Mouse (Mus musculus) embryonic facial prominence, embryonic 14.5 days (tissue): ENCODE data around the gene Sstr4. TPM values are rescaled to one million over a fixed set of nuclear protein-coding genes. Genes with fewer than 3 reads are reported as not detected.

Experiments
- ATAC-seq: fragments of 200-750 bp; cut with Nextera tagmentation; 2 replicates; pipeline ENCODE4 v1.8.0; 2017; ENCODE audit warnings: low read depth, moderate number of reproducible peaks, moderate TSS enrichment
- DNase-seq: peaks from one replicate; pipeline ENCODE4 v3.0.0-alpha.2; 2015; ENCODE audit warnings: low spot score
- H3K27ac ChIP-seq: fragments of 300-500 bp; sonication (generic); replicated peaks from 2 replicates; pipeline ENCODE4 v1.5.1; 2014; ENCODE audit warnings: low read depth, mild to moderate bottlenecking, low read length, moderate library complexity
- H3K27me3 ChIP-seq: fragments of 300-500 bp; sonication (generic); replicated peaks from 2 replicates; pipeline ENCODE4 v1.6.1; 2014; ENCODE audit warnings: low read length; ENCODE audit not compliant: control insufficient read depth, insufficient read depth
- H3K36me3 ChIP-seq: fragments of 300-500 bp; sonication (generic); 2 replicates; pipeline ENCODE4 v1.6.1; 2014; ENCODE audit warnings: low read length, mixed read lengths; ENCODE audit not compliant: control insufficient read depth, insufficient read depth
- H3K4me1 ChIP-seq: fragments of 300-500 bp; sonication (generic); 2 replicates; pipeline ENCODE4 v1.6.1; 2014; ENCODE audit warnings: antibody characterized with exemption, low read length; ENCODE audit not compliant: control insufficient read depth, insufficient read depth
- H3K4me2 ChIP-seq: fragments of 300-500 bp; sonication (generic); 2 replicates; pipeline ENCODE4 v1.6.1; 2014; ENCODE audit warnings: low read depth, mild to moderate bottlenecking, low read length, moderate library complexity, mixed read lengths
- H3K4me3 ChIP-seq: fragments of 300-500 bp; sonication (generic); 2 replicates; pipeline ENCODE4 v1.5.1; 2014; ENCODE audit warnings: low read depth, mild to moderate bottlenecking, low read length
- H3K9ac ChIP-seq: fragments of 300-500 bp; sonication (generic); 2 replicates; pipeline ENCODE4 v1.6.1; 2014; ENCODE audit warnings: low read depth, mild to moderate bottlenecking, low read length, moderate library complexity, mixed read lengths
- H3K9me3 ChIP-seq: fragments of 300-500 bp; sonication (generic); 2 replicates; pipeline ENCODE4 v1.6.1; 2016; ENCODE audit warnings: low read length; ENCODE audit not compliant: control insufficient read depth
- WGBS: fragments of 180-500 bp; shearing (Covaris S2); extraction: QIAGEN DNeasy Blood & Tissue Kit; methylation state at CpG from one replicate; pipeline ENCODE4 v1.1.7; 2014; 5-methylcytosine and 5-hydroxymethylcytosine counted together
- polyA plus RNA-seq: library from polyadenylated mRNA; unstranded; fragments of >200 nt; fragmentation: Nextera tagmentation; extraction: Ambion mirVana; gene quantifications from 2 replicates; pipeline ENCODE4 v1.2.1, GENCODE M21; 2014

The Sstr4 gene
- polyA plus RNA-seq, 1 experiment from 2014 or later, result 4.9 TPM

DNA sequence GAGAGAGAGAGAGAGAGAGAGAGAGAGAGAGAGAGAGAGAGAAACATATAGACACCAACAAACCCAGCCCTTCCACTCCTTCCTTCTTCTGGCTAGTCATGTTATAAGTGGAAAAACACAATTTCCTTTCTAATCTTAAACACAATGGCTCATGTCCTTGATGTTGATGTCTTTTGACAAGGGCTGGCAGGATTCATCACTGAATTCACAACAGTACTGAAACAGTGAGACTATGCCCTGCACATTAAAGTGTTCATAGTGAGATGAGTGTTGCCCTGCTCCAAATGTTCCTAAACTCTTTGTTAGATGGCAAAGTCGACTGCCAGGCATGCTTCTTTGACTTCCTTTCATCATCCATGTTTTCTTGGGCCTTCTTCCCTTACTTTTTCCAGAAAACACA is 29.9 kb upstream of the Sstr4 start:
- Histone ChIP-seq H3K27ac (no peak overlapping the region), H3K9me3 (no peaks in the 10 kb centered on the region), H3K4me3 (no peak overlapping the region), H3K27me3 (no peaks in the 10 kb centered on the region), H3K9ac (no peak overlapping the region), H3K4me1 (no peaks in the 10 kb centered on the region), H3K4me2 (no peak overlapping the region), H3K36me3 (no peaks in the 10 kb centered on the region)
- ATAC-seq, result no peak
- WGBS, result 15% methylated on average over 1 of the region's 1 CpGs
- DNase-seq, result peak; percentile 59

DNA sequence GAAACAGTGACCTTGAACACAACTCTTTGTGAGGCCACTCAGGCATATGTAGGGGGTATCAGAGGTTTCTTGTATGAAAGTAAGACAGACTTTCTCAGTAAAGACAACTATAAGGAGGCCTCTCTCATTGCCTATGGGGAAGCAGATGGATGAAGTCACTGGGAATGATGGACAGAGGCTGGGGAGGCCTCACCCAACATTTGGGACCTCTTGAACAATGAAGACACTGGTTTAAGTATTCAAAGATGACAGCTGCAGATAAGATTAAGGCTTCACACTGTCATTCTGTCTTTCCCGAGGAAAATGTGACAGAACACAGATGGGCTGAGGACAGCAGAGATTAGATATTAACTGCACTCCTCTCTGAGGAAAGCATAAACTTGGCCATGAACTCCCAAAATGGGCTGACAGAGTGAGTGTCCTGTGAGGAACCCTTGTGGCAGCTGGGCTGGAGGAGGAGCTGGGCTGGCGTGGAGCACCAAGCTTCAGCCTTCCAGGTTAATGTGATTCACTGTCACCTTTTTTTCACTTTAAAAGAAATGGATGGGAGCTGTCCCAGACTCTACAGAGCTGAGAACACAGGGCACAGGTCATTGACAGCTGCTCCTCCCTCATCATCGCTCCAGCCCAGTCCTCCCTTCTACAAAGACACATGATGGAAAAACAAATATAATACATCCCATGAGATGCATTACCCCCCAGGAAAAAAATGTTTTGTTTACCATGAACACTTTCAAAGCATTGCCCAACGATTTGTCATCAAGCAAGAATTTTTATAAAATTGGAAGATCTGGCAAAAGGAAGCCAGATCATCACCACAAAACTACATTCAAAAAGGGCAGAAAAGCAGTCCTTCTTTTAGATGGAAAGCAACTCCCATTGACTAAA is 23.2 kb upstream of the Sstr4 start:
- Histone ChIP-seq H3K36me3 (no peaks in the 10 kb centered on the region), H3K9ac (no peak overlapping the region), H3K9me3 (no peaks in the 10 kb centered on the region), H3K4me2 (no peak overlapping the region), H3K4me1 (no peaks in the 10 kb centered on the region), H3K4me3 (no peak overlapping the region), H3K27ac (no peak overlapping the region), H3K27me3 (no peaks in the 10 kb centered on the region)
- ATAC-seq (no peak), DNase-seq (no peak)
- WGBS, result 70% methylated on average over 4 of the region's 4 CpGs

DNA sequence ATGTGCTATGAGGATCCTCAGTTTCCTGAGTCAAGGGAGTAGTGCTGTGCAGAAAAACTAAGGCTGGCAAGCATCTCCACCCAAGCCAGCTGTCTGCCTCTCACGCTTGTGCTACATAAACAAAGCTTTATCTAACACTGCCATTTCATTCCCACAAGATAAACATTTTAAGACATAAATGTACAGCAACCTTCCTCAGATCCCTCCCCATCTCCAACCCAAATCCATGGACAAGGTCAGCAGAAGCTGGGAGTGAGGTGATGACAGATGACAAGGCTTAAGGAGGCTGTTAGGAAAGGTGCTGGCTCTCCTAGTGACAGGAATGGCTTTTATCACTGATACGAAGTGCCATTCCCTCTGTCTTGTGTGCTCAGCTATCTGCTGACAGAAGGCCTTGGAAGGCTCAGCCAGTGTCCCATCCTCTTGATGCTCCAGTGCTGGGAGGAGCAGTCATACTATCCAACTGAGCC is 21.5 kb upstream of the Sstr4 start:
- no peak overlapping the region for H3K4me3 ChIP-seq
- ATAC-seq, result no peak
- H3K36me3 ChIP-seq, result no peaks in the 10 kb centered on the region

DNA sequence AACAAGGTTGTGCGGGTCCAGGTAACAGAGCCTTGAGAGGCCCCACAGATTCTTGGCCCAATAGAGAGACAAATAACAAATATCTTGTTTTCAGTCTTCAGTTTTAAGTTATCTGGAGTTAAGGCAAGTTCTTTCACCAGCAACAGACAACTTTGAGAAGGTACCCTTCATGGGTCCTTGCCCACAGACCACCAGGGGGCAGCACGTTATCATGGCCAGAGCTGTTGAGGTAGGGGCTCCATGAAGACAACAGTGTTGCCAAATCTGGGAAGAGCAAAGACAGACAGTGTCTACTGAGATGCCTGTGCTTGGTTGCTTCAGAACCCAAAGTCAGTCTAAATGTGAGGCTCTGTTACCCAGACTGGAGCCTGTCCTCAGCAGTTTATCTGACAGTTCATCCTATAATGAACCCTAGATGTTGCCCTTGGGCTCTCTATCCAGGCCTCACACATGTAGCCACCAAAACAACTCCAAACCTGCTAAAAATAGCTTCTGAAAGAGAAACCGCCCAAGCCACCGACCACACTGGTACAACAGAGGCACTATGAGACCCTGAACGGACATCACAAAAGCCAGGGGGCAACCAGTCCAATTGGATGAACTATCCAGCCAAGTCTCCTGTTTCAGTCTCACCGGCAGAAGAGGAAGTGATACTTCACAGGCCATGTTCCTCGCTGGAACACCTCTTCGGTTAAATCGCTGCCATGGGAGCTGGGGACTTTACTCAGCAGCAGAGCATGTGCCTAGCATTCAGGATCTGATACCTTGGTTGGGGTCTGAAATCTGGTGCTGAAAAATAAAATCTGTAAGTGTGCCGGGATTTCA is 19.6 kb upstream of the Sstr4 start:
- H3K27me3 ChIP-seq, result no peaks in the 10 kb centered on the region
- no peak overlapping the region for H3K27ac ChIP-seq
- no peak overlapping the region for H3K4me3 ChIP-seq
- ATAC-seq, result no peak
- 65% methylated on average over 10 of the region's 10 CpGs for WGBS
- no peaks in the 10 kb centered on the region for H3K9me3 ChIP-seq
- no peak overlapping the region for H3K4me2 ChIP-seq
- H3K9ac ChIP-seq, result no peak overlapping the region
- no peak for DNase-seq
- H3K36me3 ChIP-seq, result no peaks in the 10 kb centered on the region
- no peaks in the 10 kb centered on the region for H3K4me1 ChIP-seq

More for the DNA sequence above, 21.5 kb upstream of the Sstr4 start:
- no peak overlapping the region for H3K4me2 ChIP-seq
- no peak overlapping the region for H3K27ac ChIP-seq
- H3K4me1 ChIP-seq, result no peaks in the 10 kb centered on the region
- 58% methylated on average over 2 of the region's 2 CpGs for WGBS
- no peak for DNase-seq
- H3K9ac ChIP-seq, result no peak overlapping the region
- no peaks in the 10 kb centered on the region for H3K27me3 ChIP-seq
- H3K9me3 ChIP-seq, result no peaks in the 10 kb centered on the region

DNA sequence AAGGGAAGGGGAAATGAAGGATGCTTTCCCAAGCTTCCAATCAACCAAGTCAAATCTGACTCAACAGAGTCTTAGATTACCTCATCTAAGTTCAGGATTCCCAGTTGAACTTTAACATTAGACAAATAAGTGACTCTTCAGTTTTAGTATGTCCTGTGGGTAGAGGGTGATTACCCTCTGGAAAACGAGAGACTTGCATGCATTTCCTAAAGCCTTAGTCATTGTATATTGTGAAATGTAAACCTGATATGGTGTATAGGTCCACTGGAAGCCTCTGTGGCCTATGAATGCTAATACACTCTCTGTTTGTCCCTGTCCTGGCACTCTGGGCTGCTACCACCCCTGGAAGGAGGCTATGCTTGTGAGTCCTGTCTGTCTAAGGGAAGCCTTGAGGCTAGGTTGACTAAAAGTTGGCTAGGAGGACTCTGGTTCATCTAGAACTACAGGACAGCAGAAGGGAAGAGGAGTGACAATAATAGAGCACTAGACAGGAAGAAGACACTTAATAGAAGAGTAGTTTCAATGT is 16.3 kb upstream of the Sstr4 start:
- Histone ChIP-seq H3K4me3 (no peak overlapping the region), H3K27me3 (no peaks in the 10 kb centered on the region), H3K9ac (no peak overlapping the region), H3K4me1 (no peaks in the 10 kb centered on the region), H3K36me3 (no peaks in the 10 kb centered on the region), H3K9me3 (no peaks in the 10 kb centered on the region), H3K27ac (no peak overlapping the region), H3K4me2 (no peak overlapping the region)
- 65% methylated on average over 1 of the region's 1 CpGs for WGBS
- DNase-seq (no peak), ATAC-seq (no peak)

DNA sequence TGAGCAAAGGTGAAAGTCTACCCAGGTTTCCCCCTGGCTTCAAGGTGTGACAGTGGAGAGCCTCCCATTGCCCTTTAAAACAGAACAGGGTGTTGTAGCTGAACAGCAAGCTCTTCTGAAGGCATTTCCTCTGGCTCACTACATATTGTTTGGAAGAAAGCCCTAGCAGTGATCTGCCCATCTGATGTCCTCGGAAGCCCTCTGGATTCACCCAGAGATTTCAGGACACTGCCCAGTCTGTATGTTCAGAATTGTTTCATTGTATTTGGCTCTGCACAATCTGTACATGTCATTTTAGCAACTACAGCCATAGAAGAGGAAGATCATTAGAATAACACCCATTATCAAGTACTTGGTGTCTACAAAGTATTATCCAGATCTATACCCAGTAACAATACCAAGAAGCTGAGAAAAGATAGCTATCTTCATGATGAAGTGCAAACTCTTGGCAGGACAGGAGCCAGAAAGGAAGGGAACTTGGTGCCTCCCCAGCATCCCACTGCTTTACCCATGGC is 15.2 kb upstream of the Sstr4 start:
- ATAC-seq, result no peak
- Histone ChIP-seq H3K9me3 (no peaks in the 10 kb centered on the region), H3K27me3 (no peaks in the 10 kb centered on the region), H3K4me3 (no peak overlapping the region), H3K4me1 (no peaks in the 10 kb centered on the region), H3K36me3 (no peaks in the 10 kb centered on the region), H3K27ac (no peak overlapping the region), H3K9ac (no peak overlapping the region), H3K4me2 (no peak overlapping the region)
- no peak for DNase-seq
- 100% methylated on average over 1 of the region's 1 CpGs for WGBS

DNA sequence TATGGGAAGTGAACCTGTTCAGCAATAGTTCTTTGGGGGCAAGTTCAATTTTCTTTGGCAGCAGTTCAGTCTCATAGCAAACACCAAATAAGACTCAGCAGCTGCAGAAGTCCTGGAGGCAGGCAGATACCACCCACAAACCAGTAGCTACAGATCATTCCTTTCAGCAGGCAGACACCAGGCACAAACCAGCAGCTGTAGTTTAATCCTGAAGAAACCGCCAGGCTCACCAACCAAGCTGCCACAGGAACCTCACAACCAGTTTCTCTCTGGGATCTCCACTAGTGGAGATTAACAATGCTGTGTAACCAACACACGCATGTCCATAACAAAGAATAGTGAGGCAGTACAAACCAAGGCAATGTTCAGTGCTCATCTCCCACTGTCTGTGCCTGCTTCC is 14.1 kb upstream of the Sstr4 start:
- Histone ChIP-seq H3K4me1 (no peaks in the 10 kb centered on the region), H3K27ac (no peak overlapping the region), H3K4me3 (no peak overlapping the region), H3K9ac (no peak overlapping the region), H3K4me2 (no peak overlapping the region), H3K36me3 (no peaks in the 10 kb centered on the region), H3K9me3 (no peaks in the 10 kb centered on the region), H3K27me3 (no peaks in the 10 kb centered on the region)
- 93% methylated on average over 2 of the region's 2 CpGs for WGBS
- no peak for DNase-seq
- no peak for ATAC-seq

DNA sequence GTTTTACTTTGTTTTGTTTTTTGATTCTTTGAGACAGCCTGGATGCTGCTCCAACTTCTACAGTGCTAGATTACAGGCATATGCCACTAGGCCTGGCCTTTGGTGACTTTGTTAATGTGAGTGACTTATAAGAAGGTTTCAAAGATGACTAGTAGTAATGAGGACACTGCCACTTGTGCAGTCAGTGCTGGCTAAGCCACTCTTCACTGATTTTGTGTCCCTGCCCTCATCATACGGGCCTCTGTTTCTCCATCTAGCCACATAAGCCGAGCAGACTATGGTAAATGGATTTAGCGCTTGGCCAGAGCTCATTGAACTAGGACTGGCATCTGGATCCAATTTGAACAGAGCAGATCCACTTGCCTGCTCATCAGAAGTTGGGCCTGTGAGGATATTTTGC is 8.7 kb upstream of the Sstr4 start:
- 40% methylated on average over 3 of the region's 3 CpGs for WGBS
- Histone ChIP-seq H3K4me2 (no peak overlapping the region), H3K9me3 (no peaks in the 10 kb centered on the region), H3K4me1 (0 out of 2 replicates have a peak, but pooled peaks cover 7% of the 10 kb centered on the region), H3K27me3 (no peaks in the 10 kb centered on the region), H3K4me3 (no peak overlapping the region), H3K9ac (no peak overlapping the region), H3K36me3 (no peaks in the 10 kb centered on the region), H3K27ac (no peak overlapping the region)
- DNase-seq (peak; percentile 37), ATAC-seq (no peak)
